Mouse (Mus musculus) CD8-positive naive resting alpha-beta T cell, adult 2 months (primary cell): ENCODE measurements around the gene Map3k7cl.

Experiments used
- DNase-seq, 2 experiments: peaks; one replicate each; pipeline ENCODE4 v3.0.0; 2022; ENCODE audit warnings: low read depth in 2 of 2, low spot score in 2 of 2

Map3k7cl gene

DNA sequence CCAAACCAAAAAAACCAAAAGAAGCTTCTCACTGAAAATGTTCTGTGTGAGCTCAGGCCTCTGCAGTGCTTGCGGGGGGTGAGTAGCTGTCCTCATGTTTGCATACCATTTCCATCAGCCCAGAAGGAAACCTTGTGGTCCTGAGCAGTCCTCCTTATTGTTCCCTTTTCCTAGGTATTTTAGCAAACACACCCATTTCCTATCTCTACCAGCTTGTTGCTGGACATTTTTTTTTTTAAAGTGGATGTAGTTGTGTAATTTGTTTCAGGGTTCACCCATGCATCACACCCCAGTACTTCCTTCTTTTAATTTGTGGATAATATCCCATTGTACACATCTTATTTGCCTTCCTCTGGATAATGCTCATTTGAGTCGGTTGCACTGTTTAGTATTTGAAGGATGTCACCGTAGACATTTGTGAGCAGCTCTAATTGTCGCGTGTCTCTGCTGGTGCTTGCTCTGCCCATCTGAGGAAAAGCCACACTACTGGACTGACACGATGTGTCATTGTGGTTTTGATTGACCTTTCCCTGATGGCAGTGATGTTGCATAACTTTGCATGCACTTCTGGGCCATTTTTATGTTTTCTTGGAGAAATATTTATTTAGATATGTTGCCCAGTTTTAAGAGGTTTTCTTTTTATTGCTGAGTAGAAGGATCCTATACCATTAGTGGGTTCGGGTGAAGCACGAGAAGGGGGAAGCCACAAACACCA is 32.6 kb downstream of the Map3k7cl start:
- no peak for DNase-seq

DNA sequence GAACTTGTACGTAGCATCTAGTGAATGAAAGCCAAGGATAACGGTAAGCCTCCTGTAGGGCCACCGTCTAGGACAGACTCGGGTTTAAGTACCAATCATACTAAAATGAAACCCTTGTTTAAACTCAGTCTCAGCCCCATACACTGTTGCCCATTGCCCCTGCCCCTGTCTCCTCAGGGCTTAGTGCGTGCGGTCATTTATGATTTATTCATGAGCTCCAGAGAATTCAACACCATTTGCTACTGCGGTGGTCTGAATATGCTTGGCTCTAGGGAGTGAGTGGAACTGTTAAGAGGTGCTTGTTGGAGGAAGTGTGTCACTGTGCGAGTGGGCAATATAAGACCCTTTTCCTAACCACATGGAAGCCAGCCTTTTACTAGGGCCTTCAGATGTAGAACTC is 34.7 kb downstream of the Map3k7cl start:
- no peak for DNase-seq

DNA sequence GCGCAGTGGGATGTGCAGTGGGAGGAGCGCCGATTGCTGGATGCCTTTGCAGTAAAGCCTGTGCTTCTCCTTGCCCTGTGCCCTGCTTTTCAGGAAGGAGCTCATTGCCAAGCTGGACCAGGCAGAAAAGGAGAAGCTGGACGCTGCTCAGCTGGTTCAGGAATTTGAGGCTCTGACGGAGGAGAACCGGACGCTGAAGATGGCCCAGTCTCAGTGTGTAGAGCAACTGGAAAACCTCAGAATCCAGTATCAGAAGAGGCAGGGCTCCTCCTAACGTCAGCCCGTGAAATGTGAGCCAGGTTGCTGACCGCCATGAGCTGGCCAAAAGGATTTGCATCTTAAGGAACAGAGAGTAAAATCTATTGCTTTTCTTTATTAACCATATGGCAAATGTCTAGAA is 41.0 kb downstream of the Map3k7cl start:
- no peak for DNase-seq

DNA sequence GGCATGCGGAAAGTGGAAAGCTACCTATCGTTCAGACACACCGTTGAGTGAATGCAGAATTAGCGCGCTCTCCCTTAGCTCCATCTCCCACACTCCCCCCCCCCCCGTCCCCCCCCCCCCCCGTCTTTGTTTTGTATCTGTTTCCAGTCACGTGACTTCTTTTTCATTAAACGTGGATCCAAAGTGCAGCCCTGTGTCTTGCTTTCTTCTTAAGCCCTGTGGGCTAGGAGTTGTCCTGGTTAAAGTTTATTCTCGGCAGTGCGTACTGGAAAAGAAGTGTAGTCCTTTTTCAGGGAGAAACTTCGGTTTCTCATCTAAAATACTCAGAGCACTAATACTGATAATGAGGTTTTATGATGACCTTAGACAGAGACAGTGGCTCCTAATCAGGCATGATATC is 42.0 kb downstream of the Map3k7cl start:
- no peak for DNase-seq

DNA sequence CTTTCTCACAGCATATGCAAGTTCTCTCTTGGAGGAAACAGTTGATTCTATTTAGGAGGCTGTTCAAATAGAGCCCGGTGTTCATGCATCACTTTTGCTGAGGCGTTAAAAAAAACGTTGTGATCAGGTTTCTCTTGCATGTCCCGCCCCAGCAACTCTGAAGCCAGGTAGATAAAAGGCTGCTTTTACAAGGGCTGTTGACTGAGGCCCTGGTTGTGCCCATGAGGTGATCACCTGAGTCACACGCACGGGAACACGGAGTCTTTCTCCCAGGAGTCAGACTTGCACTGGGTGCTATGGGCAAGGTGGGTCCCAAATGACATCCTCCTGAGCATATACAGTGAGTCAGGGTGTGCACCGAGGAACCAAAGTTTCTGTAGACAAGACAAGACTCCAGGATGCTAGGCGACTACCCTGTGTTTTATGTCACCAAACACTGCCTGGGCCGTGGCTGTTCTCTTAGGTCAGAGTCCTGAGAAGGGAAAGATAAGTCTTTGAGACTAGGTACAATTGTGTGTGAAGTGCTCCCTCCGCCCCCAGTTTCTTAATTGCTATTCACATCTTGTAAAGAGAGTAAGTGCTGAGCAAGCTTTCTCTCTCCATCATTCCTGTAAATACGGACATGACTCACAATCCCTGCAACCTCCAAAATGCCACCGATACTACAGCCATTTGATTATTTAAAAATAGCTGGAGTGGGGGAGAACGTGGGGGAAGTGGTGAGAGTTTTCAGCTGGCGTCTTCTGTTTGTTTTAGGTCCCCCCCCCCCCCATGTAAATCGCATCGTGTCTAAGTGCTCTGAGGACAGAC is 49.8 kb downstream of the Map3k7cl start:
- no peak for DNase-seq

DNA sequence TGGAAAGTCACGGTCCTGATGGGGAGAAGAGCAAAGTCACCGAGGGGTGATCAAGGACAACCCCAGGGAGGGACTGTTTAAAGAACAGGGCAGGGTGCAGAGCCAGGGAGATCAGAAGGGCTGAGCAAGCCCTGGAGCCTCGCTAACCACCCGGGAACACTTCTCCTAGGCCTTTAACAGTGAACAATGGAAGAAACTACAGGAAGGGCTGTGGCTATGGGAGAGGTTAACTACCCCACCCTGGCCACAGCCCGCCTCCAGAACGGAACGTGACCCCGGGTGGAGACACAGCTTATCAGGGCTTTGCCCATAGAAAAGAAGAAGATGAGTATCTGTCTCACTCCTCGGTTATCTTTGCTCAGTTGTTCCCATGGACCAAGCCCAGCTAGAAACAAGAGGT is 50.9 kb downstream of the Map3k7cl start:
- DNase-seq = no peak

DNA sequence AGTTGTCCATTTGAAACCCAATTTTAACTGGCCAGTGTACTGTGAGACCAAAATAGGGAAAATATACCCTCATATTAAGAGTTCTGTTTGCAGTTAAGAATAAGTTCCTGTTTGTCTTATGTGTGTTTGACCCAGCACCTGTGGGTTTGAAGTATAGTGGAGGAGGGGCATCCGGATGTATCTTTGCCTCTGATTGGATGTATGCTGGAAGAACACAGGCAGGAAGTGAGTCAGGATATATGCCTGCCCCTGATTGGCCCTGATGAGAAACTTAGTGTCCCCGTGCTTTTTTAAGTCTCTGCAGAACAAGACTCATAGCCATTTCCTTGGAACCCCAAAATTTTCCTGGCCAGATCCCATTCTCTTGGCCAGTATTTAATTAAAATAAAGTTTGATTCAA is 51.8 kb downstream of the Map3k7cl start:
- no peak for DNase-seq

DNA sequence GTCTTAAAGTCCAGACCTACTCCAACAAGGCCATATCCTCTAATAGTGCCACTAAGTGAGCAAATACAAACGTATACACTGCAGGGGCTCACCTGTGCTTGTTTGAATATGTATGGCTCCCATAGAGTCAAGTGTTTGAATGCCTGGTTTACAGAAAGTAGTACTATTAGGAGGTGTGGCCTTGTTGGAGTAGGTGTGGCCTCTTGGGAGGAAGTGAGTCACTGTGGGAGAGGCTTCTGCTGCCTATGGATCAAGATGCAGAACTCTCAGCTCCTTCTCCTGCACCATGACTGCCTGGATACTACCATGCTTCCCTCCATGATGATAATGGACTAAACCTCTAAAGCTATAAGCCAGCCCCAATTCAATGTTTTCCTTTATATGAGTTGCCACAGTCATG is 54.3 kb downstream of the Map3k7cl start:
- DNase-seq = no peak

DNA sequence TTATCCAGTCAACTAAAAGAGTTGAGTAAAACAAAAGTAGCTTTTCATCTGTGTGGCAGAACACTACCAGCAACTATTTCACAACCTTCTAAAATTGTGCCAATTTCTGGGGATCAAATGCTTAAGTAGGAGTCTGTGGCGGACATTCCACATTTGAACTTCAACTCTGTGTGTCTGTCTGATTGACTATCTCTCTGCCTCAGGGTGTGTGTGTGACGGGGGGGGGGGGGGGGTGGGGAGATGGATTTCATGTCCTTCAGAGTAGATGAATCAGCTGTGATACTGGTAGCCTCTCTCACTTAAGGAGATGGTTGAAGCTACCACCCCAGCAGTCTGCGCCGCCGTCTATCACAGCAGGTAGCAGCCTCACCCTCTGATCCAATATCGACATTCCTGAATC is 54.8 kb downstream of the Map3k7cl start:
- DNase-seq = no peak

DNA sequence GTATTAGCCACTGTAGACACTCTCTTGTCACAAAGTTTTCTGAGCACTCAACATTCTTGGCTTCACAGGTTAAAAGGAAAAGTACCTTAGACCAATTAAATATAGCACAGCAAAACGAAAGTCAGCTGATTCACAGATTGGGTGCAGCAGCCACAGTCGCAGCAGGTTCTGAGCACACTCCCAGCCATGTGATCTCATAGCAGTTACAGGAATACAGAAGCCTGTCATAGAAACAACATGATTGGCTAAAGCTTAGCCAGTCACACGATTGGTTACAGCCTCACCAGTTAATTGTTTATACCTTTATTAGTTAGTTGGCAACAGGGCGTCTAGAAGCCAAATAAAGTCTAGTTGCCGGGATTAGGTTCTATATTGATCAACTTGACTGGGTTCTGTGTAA is 57.0 kb downstream of the Map3k7cl start:
- no peak for DNase-seq

DNA sequence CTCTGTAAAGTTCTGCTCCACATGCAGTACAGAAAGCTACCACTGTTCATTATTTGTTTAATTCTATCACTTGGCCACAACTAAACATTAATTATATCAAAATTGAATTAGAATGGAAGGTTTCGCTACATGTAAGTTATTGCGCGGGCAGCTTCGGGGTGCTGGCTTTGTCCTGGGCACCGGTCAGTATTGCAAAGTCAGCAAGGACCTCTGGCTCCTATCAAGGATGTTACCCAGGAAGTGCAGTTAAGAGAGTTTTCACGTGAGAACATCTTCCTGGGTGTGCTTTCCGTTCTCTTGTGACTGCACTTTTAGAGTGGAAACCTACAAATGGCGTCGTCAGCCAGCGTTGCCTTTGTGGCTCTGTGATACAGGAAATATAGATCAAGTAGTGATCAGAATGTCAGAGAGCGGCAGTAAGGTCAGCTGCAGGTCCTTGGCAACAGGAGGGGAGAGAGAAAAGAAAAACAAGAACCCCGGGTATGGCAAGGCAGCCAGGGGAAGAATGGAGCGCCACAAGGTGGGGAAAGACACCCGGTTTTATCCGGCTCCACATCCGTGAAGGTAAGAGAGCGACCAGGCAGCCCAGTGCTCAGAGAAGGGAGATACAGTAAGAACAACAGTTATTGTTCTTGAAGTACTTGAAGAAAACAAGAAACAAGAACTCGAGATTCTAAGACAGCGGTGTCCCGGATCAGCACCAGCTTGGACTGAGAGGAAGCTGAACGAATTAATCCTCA is 57.6 kb downstream of the Map3k7cl start:
- DNase-seq = no peak

DNA sequence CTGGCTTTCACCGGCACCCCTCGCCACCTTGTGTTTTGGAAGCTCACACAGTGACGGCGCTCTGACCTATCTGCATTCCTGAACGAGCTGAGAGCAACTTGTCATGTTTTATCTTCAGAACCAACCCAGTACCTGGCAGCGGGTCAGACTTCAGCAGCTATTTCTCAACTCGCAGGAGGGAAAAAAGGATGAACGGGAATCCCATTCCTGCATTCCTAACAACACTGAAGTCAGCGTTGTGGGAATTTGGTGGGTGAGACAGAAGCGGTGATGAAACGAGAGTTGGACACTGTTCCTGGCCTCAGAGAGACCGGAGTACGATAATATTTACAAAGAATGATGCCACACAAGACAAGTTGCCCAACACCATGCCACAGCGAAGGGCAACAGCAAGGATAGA is 58.3 kb downstream of the Map3k7cl start:
- no peak for DNase-seq

DNA sequence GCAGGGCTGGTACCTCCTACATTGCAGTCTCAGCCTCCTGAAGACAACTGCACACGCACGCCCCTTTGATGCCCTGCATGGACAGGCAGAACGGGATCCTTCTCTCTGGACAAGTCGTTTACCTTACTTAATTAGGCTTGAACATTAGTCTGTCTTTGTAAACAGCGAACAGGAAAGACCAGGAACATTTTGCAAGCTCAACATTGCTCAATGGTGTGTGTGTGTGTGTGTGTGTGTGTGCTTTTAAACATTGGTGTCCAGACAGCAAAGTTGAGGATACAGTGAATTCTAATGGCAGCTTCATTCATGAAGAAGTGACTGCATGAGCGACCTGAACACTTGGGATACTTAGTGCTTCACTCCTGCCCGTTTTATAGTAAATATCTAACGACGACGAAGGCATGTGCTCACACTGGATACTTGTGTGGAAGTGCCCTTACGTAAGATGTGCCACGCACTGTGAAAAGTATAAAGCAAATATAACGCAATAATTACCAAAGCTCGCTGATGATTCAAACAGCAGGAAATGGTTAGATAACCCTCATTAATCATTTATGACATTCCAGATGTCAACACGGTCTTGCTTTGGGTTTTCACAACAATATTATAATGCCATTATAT is 59.2 kb downstream of the Map3k7cl start:
- no peak for DNase-seq

DNA sequence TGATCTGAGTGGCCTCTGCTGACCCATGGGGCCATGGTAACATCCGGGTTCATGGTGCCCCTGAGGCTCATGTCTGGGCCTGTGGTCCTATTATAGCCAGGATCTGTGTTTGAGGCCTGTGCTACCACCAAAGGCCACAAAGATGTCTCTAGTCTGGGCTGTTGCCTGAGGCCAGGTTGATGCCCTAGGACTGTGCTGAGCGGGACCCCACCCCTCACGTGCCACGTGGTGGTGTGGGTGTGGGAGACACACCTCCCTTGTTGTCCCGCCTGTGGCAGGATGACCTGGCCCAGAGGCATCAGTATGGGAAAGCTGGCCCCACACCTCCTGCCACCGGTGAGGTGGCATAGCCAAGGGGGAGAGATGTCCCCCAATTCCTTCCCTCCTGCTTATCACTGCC is 64.2 kb downstream of the Map3k7cl start:
- no peak for DNase-seq

DNA sequence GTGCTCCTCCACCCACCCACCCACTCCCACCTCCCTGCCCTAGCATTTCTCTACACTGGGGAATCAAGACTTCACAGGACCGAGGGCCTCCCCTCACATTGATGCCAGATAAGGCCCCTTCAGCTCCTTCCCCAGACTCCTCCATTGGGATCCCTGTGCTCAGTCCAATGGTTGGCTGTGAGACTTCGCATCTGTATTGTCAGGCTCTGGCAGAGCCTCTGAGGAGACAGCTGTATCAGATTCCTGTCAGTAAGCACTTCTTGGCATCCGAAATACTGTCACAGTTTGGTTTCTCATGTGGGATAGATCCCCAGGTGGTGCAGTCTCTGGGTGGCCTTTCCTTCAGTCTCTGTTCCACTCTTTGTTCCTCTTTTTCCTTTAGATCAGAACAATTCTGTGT is 68.1 kb downstream of the Map3k7cl start:
- no peak for DNase-seq

DNA sequence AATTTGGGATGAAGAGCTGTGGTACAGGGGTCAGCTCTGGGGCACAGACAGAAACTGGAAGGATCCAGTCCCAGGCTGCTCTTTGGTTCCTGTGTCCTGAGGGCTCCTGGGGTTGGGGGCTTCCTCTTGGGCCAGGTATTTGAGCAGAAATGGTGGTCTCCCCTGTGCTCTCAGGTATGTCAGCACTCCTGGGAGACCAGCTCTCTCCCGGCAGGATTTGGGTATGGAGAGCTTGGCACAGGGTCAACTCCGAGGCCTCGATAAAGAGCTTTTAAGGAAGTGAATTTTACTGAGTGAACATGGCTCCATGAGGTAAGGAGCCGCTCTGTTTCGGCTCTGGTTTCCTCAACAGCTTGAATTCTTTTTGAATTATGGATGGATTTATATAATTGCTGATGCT is 70.8 kb downstream of the Map3k7cl start:
- no peak for DNase-seq

DNA sequence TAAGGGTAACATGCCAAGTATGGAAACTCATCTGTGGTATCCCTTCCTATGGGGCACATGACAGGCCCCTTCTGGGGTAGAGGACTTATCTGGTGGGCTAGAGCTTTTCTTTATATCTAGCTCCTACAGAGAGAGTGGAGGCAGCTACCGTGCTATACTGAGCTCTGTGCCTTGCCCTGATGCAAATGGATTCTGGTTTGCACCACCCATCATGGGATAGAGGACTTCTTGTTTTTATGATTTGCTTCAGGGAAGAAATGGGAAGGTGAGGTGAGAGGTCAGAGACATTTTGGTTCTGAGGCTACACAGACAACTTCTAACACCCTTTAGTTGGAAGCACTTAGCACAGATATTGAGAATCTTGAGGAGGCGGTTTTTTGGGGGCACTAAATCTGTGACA is 71.8 kb downstream of the Map3k7cl start:
- no peak for DNase-seq

DNA sequence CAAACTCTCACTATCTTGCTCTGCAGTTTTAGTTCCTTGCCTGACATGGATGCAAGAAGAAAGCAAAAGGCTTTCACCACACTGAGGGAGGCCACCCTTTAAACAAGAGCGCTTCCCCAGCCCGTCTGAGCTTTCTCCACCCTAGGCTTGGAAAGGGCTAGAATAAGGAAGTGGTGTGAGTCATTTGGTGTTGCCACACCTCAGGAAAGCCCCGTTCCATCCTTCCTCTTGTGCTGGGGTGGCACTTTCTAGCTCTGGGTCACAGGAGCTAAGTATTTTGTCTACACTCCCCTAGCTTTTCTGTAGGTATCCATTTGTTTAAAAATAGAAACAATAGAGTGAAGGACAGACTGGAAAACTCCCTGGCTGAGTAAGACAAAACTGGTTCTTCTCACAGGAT is 72.2 kb downstream of the Map3k7cl start:
- no peak for DNase-seq

DNA sequence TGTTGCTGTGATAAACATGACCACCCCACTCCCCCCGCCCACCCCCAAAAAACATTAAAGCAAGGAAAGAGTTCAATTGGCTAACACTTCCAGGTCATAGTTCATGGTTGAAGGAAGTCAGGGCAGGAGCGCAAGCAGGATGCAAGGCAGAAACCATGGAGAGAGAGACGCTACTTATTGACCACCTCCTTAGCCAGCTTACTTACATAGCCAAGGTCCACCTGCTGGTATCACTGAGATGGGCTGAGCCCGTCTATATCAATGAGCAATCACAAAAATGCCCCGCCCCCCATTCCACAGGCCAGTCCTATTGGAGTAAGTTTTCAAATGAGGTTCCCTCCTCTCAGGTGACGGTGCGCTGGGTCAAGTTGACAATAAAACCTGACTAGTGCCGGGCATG is 72.7 kb downstream of the Map3k7cl start:
- no peak for DNase-seq

DNA sequence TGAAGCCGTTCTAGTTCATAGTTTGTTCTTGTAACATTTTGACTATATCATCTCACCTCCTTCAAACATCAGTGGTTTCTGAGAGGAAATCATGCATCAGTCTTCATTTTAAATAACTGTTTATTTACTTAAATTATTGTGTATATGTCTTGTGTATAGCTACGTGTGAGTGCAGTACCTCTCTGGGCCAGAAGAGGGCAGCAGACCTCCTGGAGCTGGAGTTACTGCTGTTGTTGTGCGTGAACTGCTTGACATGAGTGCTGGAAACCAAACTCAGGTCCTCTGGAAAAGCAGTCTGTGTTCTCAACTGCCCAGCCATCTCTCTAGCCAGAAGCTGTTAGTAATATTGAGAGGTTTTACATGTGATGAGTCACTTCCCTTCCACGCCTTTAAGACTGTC is 73.6 kb downstream of the Map3k7cl start:
- DNase-seq = no peak

DNA sequence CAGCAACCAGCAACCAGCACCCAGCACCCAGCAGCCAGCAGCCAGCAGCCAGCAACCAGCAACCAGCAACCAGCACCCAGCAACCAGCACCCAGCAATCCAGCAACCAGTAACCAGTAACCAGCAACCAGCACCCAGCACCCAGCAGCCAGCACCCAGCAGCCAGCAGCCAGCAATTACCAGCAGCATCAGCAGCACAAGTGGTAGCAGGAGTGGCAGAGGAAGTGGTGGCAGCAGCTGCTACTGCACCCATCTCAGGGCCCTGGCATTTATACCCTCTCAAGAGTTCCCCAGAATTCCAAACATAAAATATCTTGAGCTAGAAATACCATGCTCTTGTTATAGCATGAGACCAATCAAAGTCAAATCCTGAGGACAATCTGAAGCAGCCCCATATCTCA is 81.6 kb downstream of the Map3k7cl start:
- no peak for DNase-seq
